Mouse (Mus musculus) left cerebral cortex, postnatal 25 days (tissue): Measurements from ENCODE around the gene Oxa1l. TPM values are rescaled to one million over a fixed set of nuclear protein-coding genes. Genes with fewer than 3 reads are reported as not detected.

ENCODE experiments used
- DNase-seq, 2 experiments: peaks; one replicate each; pipeline ENCODE4 v3.0.0; 2022; ENCODE audit warnings: low spot score in 2 of 2, mixed read lengths in 1 of 2
- intact Hi-C: fragments of 180-260 bp; cut with DNase I; formaldehyde crosslinking; loops from one replicate; pipeline ENCODE4 v1.15.1; 2025
- total RNA-seq, 2 experiments: library from RNA; stranded (reverse); gene quantifications; 2 replicates each; pipeline ENCODE4 v1.2.3; 2021

The Oxa1l gene
- total RNA-seq, 2 experiments from 2014 or later, result 52.4 to 57.2 TPM

DNA sequence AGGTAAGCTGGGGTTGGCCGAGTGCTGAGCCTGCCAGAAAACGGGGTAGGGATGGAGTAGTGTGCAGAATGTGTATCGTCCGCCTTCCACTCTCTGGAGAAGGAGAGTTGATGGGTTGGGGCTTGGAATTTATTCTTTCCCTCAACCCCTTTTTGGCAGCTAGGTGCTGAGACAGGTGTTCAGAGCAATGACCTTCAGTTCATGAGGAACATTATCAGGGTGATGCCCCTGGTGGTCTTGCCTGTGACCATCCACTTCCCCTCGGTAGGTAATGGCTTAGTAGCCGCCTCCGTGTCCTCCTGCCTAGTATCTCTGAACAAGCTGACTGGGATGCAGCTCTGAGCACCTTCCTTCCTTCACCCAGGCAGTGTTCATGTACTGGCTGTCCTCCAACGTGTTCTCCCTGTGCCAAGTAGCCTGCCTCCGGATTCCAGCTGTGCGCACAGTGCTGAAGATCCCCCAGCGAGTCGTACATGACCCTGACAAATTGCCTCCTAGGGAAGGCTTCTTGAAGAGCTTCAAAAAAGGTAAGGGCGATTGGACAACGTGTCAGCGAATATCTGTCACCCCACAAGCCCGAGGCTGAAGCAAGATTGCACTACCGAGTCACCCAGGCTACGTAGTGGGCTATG lies 6.9 kb downstream of the Oxa1l start:
- peak; percentile 15 to 18 for DNase-seq
- intact Hi-C loops, result no loop called here

DNA sequence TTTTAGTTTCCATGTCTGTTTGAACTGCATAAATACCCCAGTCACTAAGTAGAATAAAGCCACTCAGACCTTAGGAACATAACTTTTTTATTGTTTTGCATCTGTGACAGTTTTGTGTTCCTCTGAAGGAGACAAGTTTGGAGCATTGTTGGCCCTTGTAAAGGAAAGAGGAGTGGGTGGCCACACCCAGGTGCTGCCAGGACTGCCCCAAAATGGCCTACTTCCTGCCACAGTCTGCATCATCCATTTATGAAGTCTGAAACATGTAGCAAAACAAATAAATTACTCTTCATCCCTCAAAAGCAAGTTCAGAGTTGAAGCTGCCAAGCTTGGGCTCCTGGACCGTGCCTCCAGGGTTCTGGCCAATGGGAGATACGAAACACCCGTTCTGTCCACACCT lies 8.7 kb downstream of the Oxa1l start:
- intact Hi-C loops, result no loop called here
- no peak for DNase-seq

DNA sequence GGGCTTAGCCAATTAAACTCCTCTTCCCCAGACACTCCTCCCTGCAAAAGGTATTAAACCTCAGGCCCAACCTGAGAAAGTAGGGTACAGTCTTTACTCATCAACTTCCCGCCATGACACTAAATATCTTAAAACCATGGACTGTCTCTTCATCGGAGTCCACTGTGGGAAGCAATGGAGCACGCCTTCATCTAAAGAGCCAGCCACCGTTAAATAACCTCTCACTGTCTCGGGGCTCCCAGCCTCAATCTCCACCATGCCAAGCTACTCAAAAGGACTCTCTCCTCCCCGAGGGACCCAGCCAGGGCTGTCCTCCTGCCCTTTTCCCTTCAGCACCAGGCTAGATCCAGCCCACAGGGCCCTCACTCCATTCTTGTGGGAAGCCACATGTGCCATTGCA lies 10.0 kb downstream of the Oxa1l start:
- DNase-seq, result no peak
- intact Hi-C loops, result no loop called here

DNA sequence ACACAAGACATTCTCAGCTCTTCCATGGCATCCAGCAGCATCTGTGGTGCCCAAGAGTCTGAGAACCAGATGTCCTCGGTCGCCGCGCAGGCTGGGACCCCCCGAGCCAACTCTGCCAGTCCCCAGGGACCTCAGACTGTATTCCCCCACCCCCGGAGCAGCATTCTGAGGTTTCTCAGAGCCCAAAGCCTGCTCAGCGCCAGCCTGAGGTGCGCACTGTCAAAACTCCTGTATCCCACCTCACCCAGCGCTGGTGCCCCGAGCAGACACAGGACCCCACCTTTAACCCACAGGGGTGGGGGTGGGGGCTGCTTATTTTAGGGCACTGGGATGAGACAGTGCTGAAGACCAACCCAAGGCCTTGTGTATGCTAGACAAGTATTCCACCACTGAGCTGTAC lies 10.8 kb downstream of the Oxa1l start:
- intact Hi-C loops, result no loop called here
- DNase-seq, result no peak

DNA sequence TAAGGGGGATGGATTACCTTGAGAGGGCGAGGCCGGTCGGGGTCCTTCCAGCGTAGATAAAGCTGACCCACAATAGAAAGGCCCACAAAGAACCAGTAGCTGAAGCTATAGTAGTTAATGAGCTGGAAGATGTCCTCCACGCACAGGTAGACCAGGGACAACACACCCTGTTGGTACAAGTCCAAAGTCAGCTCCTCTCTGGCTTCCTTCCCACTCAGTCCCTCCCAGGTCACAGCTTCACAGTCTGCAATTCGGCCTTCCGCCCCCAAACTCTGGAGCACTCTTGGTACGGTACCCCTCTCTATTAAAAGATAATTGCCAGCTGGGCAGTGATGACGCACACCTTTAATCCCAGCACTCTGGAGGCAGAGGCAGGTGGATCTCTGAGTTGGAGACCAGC lies 12.3 kb downstream of the Oxa1l start:
- intact Hi-C loops, result no loop called here
- DNase-seq, result no peak

DNA sequence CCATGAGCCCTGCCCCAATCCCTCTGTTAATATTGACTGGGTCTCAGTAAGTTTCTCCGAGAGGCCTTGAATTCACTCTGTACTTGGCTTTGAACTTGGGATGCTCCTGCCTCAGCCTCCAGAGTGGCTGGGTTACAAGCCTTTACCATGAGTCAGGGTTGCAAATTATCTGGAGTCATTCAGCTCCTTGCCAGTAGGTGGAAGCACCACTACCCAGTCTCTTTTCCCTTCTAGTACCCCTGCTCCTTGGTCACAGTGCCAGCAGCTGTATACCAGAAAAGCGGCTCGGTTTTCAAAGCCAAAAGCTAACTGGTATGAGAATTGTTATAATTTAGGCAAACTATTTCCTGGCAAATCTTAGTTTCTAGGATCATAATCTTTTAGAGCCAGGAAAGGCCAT lies 15.3 kb downstream of the Oxa1l start:
- DNase-seq, result peak in 1 of 2 experiments; percentile 24
- intact Hi-C loops, result loop anchor here (2.0 kb wide), 1 partner anchor 37 kb away; no protein-coding TSS in a partner anchor

DNA sequence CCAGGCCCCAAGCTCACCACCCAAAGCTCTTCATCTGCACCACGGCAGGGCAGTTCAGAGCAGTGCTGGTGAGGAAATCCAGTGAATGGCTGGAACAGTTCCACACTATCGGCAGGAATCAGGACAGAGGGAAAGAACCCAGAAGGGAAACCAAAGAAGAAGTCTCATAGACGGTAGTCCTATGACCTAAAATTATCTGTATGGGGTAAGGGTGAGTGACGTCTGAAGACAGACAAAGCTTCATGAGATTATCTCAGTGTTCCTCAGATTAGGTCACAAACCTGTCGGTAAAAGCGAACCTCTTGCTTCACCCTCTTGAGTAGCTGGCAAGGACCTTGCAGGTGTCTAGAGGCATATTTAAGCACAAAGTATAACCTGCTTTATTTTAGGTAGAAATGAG lies 16.5 kb downstream of the Oxa1l start:
- intact Hi-C loops, result loop anchor here (2.0 kb wide), 1 partner anchor 36 kb away; no protein-coding TSS in a partner anchor
- no peak for DNase-seq

DNA sequence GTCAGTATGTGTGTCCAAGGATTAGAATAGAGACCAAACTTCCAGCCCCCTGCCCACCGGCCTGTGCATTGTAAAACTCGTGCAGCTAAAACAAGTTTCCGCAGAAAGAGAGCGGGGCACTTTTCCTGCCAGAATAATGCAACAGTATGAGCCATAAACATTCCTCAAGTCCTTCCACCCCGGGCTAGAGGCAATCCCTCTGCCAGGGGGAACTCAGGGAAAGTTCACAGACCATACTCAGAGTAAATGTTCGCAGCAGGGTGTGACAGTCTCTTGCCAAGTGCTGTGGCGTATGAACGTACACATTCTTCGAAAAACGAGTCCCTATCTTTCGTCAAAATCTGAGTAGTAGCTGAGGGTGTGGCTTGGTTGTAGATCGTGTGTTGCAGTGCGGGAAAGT lies 18.9 kb downstream of the Oxa1l start:
- intact Hi-C loops, result no loop called here
- DNase-seq, result no peak

DNA sequence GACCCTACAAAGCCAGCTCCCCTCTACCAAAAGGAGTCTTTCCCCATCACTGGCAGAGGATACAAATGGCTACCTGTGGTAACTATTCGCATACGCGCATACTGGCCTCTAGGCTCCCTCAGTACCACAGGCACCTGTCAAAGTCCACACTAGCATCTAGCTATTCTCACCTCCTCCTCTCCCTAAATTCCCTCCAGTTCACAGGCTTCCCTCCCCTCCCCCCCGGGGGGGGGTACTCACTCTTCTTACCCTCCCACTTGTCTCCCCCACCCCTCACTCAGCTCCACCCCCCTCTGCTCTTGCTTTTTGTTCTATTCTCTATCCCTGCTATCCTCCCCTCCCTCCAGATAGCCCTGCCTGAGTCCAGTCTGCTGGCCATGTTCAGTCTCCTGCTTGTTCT lies 20.0 kb downstream of the Oxa1l start:
- intact Hi-C loops, result no loop called here
- DNase-seq, result no peak

DNA sequence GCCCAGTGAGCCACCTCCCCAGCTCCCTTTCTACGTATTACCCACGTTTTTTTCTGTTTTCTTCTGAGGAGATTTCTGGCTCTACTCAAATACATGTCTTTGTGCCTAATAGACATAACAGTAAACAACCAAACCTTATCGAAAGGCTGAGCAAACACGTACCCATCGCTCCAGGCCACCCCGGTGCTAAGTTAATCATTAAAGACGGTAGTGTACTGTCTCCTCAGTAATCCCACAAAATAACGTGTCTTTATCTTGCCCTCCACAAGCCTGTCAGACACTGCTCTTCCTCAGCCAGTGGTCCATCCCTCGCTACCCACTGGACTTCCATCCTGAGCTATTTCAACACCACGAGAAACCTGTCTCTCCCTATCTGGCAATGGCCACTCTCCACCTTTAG lies 21.2 kb downstream of the Oxa1l start:
- intact Hi-C loops, result no loop called here
- DNase-seq, result no peak

DNA sequence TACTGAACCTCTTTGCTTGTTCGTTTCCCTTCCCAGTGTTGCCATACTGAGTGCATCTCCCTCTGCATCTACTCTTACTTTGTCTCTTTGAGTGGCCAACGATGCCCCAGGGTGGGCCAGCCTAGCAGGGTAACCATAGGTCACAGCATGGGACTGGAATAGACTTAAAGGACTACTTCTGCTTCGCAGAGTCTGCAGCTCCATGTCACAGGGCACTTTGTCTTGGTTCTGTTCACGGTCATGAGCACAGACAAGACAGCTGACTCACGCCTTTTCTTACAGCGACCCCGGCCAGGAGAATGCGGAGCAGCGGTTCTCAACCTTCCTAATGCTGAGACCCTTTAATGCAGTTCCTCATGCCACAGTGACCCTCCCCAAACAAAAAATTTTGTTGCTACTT lies 22.0 kb downstream of the Oxa1l start:
- peak in 1 of 2 experiments; percentile 11 for DNase-seq
- intact Hi-C loops, result no loop called here

DNA sequence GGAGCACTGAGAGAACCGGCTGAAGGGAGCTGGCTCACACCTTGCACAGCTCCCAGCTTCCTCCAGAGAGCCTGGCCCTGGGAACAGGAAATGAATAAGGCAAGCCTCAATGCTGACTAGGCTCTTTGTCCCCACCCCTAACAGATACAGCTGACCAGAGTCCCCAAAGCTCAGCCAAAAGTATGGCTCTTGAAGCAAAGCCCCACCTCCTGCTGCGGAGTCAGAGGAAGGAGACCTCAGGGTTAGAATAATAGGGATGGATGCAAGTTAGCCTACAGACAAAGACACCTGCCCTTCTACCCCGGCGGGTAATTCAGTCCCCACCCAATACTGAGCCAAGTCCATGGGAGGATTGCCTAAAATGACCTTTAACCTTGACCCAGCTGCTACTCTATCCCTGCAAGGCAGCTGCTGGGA lies 22.7 kb downstream of the Oxa1l start:
- no peak for DNase-seq
- intact Hi-C loops, result no loop called here

DNA sequence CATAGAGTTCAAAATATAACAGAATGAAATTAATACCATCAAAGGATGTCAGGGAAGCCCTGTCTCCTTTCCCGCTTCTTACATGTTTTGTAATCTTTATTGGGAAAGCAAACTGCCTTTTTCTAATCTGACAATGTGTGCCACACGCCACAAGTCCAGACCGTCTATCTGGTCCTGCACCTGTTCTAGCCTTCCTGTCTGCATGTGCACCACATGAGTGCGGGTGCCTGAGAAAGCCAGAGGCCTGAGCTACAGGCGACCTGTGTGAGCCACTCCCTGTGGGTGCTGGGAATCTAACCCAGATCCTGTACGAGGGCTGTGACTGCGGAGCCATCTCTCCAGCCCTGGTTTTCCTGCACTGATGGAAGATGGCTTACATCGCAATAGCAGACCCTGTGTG lies 23.8 kb downstream of the Oxa1l start:
- no peak for DNase-seq
- intact Hi-C loops, result no loop called here

DNA sequence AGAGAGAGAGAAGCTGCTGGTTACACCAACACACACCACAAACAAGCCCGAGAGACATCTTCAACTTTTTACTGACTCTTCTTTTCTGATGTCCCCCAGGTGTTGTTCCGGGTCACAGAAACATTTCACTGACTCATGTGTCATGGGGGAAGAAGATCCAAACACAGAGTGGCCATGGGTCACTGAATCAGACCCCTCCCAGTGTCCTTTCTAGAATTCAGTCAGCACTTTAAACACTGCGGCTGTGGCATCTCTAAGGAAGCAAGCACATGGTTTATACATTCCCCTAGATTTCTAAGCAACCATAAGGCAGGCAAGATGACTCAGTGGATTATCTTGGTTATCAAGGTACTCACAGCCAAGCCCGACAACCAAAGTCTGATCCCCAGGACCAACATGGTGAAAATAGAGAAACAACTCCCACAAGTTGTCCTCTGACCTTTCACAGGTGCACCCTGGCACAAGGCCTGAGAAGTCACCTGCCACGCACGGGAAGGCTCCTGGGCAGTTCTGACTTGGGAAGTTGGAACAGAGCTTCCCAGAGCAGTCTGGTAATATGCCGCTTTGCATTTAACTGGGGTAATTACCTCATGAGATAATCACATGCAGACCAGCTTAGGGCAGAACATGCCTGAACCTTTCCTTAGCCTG lies 25.5 kb downstream of the Oxa1l start:
- no peak for DNase-seq
- intact Hi-C loops, result no loop called here

DNA sequence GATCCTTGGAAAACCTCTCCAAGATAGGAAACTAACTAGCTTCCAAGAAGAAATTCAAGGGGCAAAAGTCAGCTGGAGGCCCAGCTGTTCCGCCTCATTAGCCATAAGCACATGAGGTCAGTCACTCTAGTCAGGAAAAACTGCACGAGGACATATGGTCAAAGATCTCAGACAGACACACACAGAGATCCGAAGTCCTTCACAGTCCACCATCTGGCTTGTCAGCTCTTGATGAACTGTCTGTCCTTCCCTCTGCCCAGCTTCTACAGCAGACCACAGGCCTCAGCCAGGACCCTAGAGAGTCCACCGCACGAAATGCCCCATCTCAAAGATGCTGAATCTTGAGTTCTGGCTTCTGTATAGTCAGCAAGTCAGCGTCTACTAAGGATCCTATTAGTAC lies 26.9 kb downstream of the Oxa1l start:
- intact Hi-C loops, result no loop called here

DNA sequence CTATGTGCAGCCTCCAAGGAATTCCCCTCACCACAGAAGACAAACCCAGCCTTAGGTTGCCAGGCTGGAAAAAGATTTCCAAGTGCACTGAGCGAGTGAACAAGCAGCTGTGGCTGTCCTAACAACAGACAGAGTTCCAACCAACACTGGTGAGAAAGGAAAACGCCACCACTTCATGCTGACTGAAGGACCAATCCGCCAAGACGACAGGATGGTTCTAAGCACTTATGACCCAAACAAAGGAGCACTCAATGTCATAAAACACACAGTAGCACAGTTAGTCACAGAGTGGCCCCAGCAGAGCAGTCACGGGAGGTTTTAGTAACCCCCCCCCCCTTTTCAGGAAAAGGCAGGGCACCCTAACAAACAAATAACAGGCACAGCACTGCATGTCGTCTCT lies 30.2 kb downstream of the Oxa1l start:
- no peak for DNase-seq
- intact Hi-C loops, result no loop called here

More for the DNA sequence above, 26.9 kb downstream of the Oxa1l start:
- DNase-seq, result no peak

DNA sequence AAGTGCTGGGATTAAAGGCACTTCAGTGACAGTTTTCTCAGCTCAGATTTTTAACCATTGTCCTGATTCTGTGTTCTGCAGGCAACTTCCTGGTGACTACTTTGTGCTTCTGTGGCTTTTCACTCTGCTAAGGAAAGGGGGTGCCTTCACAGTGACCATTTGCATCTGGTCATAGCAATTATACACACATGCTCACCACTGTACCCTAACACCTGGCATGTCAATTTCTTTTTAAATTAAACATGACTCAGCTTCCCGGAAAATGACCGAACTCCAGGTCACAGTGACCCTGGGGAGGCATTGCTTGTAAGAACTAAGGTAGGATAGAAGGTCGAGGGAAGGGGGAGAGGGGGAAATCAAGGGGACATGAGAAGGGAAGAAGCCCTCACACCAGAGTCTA lies 33.2 kb downstream of the Oxa1l start:
- no peak for DNase-seq
- intact Hi-C loops, result no loop called here

DNA sequence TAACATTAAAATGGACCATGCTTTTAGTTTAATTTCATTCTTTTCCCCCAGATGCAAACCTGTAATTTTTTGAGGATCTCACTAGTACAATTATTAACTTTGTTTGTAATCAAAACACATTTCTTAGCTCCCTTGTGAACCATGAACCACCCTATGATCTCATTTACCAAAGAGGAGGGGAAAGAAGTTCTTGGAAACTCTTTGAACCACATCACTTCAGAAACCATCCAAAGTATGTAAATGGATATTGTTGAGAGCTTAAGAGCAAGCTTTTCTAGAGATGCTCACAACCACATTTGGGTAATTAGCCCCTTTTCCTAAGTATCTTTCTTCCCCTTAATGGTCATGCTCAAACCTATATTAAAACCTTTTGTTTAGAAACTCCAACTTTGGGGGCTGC lies 33.7 kb downstream of the Oxa1l start:
- intact Hi-C loops, result no loop called here

DNA sequence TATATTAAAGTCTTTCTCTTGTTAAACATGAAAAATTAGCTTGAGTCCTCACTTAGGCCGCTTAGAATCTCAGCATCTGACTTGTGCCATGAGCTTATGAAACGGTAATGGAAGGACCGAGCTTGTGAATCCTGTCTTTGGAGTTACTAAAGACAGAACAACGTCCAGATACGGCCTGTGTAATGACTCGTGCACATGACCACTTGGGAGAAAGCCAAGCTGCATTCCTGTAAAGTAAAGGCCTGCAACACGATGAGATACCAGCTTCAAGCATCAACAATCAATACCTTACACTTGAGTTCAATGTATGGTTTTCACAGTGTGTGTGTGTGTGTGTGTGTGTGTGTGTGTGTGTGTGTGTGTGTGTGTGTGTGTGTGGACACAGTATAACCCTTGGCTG lies 36.1 kb downstream of the Oxa1l start:
- DNase-seq, result no peak
- intact Hi-C loops, result no loop called here

More for the DNA sequence above, 33.7 kb downstream of the Oxa1l start:
- no peak for DNase-seq

DNA sequence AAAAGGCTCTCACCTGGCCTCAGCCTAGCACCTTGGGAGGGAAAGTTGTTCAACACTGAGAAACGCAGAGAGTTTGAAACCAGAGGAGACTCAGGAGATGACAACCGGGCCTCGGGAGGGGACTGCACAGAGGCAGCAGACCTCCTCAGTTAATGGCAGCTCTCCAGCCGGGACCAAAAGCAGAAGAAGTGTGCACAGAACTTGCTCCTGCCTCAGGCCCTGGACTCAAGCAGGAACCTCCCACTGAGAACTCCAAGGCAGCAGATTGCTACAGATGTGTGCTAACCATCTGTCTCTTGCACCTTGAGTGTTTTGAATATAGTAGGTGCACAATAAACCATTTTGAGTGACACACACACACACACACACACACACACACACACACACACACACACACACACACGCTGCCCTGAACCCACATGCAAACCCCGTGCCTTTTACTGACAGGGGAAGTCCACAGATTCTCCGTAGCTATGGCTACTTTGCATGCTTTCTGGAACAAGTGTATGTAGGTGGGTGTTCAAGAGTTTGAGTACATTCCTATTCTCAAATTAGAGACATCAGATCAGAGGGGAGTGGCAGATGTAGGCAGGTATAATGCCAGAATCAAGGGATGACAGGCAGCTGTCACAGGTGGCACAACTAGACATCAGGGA lies 37.4 kb downstream of the Oxa1l start:
- peak in 1 of 2 experiments; percentile 15 for DNase-seq

DNA sequence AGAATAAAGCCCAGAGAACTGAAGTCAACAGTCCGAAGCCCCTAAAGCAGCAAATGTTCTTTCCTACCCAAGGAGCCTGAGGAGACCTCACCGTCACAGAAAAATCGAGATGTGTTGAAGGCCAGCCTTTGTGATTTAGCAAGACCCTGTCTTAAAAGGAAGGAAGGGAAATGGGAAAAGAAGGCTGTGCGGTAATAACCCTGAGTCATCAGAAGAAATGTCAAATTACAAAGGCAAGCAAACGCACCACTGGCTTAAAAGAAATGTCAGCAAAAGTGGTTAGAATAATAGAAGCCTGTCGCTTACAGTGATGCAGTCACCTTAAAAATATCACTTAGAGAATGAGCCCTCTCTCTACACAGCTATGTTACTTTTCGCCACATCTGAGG lies 37.9 kb downstream of the Oxa1l start:
- intact Hi-C loops, result no loop called here

More for the DNA sequence above, 37.4 kb downstream of the Oxa1l start:
- intact Hi-C loops, result no loop called here

More for the DNA sequence above, 37.9 kb downstream of the Oxa1l start:
- DNase-seq, result no peak
